Mouse (Mus musculus): ENCODE measurements around the gene Tex50.

Tex50 gene

GRCm38 (mm10) chr1:161122661-161123418 is 36.3 kb downstream of the Tex50 start:
- no peak for DNase-seq

DNA sequence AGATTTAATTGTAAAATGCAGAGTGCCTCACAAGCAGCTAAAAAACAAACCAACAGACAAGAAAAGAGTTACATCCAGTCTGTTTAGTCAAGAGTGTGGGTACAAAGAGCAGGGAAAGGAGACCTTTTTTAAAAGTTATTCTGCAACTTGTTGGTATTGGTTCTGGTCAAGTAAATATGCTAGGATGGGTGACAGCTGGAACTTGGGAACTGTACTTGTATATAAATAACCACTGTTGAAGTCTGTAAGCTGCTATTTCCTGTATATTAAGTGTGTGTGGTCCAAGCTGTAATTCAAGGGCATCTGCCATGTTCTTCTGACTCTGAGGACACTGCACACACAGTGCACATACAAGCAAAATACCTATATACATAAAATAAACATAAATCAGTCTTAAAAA is 44.5 kb downstream of the Tex50 start:
- no peak for DNase-seq

DNA sequence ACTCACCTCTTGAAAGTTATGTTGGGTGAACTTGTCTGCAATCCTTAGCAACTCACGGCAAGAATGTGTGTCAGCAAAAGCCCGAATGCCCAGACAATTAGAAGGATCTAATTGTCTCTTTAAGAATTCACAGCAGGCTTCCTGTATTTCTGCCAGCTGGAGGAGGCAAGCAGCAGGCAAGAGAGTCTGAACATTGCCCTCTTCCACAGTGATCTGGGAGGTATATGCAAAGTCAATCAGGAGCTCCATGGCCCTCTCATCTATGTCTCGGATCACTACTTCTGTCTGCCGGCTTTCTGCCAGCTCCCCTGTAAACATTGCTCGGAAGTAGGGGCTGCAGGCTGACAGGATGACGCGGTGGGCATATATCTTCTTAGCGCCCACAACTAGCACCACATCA is 49.9 kb downstream of the Tex50 start:
- no peak for DNase-seq

All from right cerebral cortex, postnatal 4 days (tissue).